Mouse (Mus musculus): ENCODE measurements at regions not wholly inside any gene's neighbourhood (a gene's known extent, or its start where the extent isn't known, plus 50 kb on each side); places are given as distances from the start of the nearest gene placed in this dataset.

GRCm38 (mm10) chr6:59713004-59713403 is 286.9 kb upstream of the Gprin3 start:
- no peak for TF ChIP-seq CTCF (IDR thresholded peaks at IDR 0.05 in 2 of 3, conservative IDR thresholded peaks at IDR 0.05 in 1 of 3; ENCODE audit: control insufficient read depth in 1 of 3, insufficient read depth in 1 of 3, low read depth in 2 of 3, low read length in 3 of 3, poor library complexity in 1 of 3, severe bottlenecking in 1 of 3)
- TF ChIP-seq GATA1 (IDR thresholded peaks at IDR 0.05; ENCODE audit: low read depth, low read length) = no peak
- TF ChIP-seq CHD2 (IDR thresholded peaks at IDR 0.05; ENCODE audit: low read length) = no peak
- no peak for TF ChIP-seq POLR2A (IDR thresholded peaks at IDR 0.05; ENCODE audit: control insufficient read depth in 1 of 2, insufficient read depth in 1 of 2, low read depth in 1 of 2, low read length in 2 of 2, poor library complexity in 1 of 2)
- no peak for TF ChIP-seq NELFE (IDR thresholded peaks at IDR 0.05; ENCODE audit: low read depth, low read length)
- no peak for TF ChIP-seq ETS1 (IDR thresholded peaks at IDR 0.05; ENCODE audit: low read depth, low read length)
